Mouse (Mus musculus) right cerebral cortex, postnatal 10 days (tissue): ENCODE measurements at regions not wholly inside any gene's neighbourhood (a gene's known extent, or its start where the extent isn't known, plus 50 kb on each side); places are given as distances from the start of the nearest gene placed in this dataset.

Experiments used
- DNase-seq, 2 experiments: peaks; one replicate each; pipeline ENCODE4 v3.0.0; 2021; ENCODE audit warnings: low spot score in 2 of 2

GRCm38 (mm10) chr11:19592506-19593355, 331.4 kb upstream of the Spred2 start:
- DNase-seq, result no peak

- peak in 1 of 2 experiments; percentile 29 for DNase-seq
Observed at GRCm38 (mm10) chr11:19595107-19595506, 329.1 kb upstream of the Spred2 start.

- no peak for DNase-seq
Observed at GRCm38 (mm10) chr11:19596336-19596735, 327.8 kb upstream of the Spred2 start.

GRCm38 (mm10) chr11:19599433-19599832, 324.7 kb upstream of the Spred2 start:
- peak; percentile 32 to 46 for DNase-seq

- DNase-seq, result peak; percentile 61 to 70
Observed at GRCm38 (mm10) chr11:19601216-19601938, 322.8 kb upstream of the Spred2 start.

- DNase-seq, result no peak
Observed at GRCm38 (mm10) chr11:19602496-19602895, 321.7 kb upstream of the Spred2 start.

GRCm38 (mm10) chr11:19605602-19606001, 318.6 kb upstream of the Spred2 start:
- no peak for DNase-seq

- DNase-seq, result no peak
Observed at GRCm38 (mm10) chr11:19606943-19607342, 317.2 kb upstream of the Spred2 start.

GRCm38 (mm10) chr11:19607941-19608340, 316.2 kb upstream of the Spred2 start:
- no peak for DNase-seq

- no peak for DNase-seq
Observed at GRCm38 (mm10) chr11:19608523-19608922, 315.7 kb upstream of the Spred2 start.

GRCm38 (mm10) chr11:19610559-19610958, 313.6 kb upstream of the Spred2 start:
- DNase-seq, result no peak

GRCm38 (mm10) chr11:19611217-19611616, 313.0 kb upstream of the Spred2 start:
- DNase-seq, result no peak

GRCm38 (mm10) chr11:19616520-19616919, 307.7 kb upstream of the Spred2 start:
- no peak for DNase-seq

- no peak for DNase-seq
Observed at GRCm38 (mm10) chr11:19619494-19619893, 304.7 kb upstream of the Spred2 start.

- no peak for DNase-seq
Observed at GRCm38 (mm10) chr11:19631055-19631695, 293.0 kb upstream of the Spred2 start.

GRCm38 (mm10) chr11:19632477-19632876, 291.7 kb upstream of the Spred2 start:
- no peak for DNase-seq

GRCm38 (mm10) chr11:19633621-19634020, 290.6 kb upstream of the Spred2 start:
- no peak for DNase-seq

GRCm38 (mm10) chr11:19641153-19641552, 283.0 kb upstream of the Spred2 start:
- DNase-seq, result no peak

- DNase-seq, result no peak
Observed at GRCm38 (mm10) chr11:19644116-19644795, 279.9 kb upstream of the Spred2 start.

GRCm38 (mm10) chr11:19645106-19645505, 279.1 kb upstream of the Spred2 start:
- peak in 1 of 2 experiments; percentile 19 for DNase-seq

- DNase-seq, result no peak
Observed at GRCm38 (mm10) chr11:19651522-19651921, 272.7 kb upstream of the Spred2 start.

- no peak for DNase-seq
Observed at GRCm38 (mm10) chr11:19651929-19652328, 272.2 kb upstream of the Spred2 start.
